Mouse (Mus musculus) embryonic facial prominence, embryonic 14.5 days (tissue): ENCODE measurements around the gene Gm21887. TPM values are rescaled to one million over a fixed set of nuclear protein-coding genes. Genes with fewer than 3 reads are reported as not detected.
"Not testable (repeated sequence)": the region's sequence is repeated elsewhere in the genome, so short reads cannot be mapped to it uniquely, and the experiment has no call there.

Experiments
- ATAC-seq: fragments of 200-750 bp; cut with Nextera tagmentation; 2 replicates; pipeline ENCODE4 v1.8.0; 2017; ENCODE audit warnings: low read depth, moderate number of reproducible peaks, moderate TSS enrichment
- DNase-seq: peaks from one replicate; pipeline ENCODE4 v3.0.0-alpha.2; 2015; ENCODE audit warnings: low spot score
- H3K27ac ChIP-seq: fragments of 300-500 bp; sonication (generic); replicated peaks from 2 replicates; pipeline ENCODE4 v1.5.1; 2014; ENCODE audit warnings: low read depth, mild to moderate bottlenecking, low read length, moderate library complexity
- H3K27me3 ChIP-seq: fragments of 300-500 bp; sonication (generic); replicated peaks from 2 replicates; pipeline ENCODE4 v1.6.1; 2014; ENCODE audit warnings: low read length; ENCODE audit not compliant: control insufficient read depth, insufficient read depth
- H3K36me3 ChIP-seq: fragments of 300-500 bp; sonication (generic); 2 replicates; pipeline ENCODE4 v1.6.1; 2014; ENCODE audit warnings: low read length, mixed read lengths; ENCODE audit not compliant: control insufficient read depth, insufficient read depth
- H3K4me1 ChIP-seq: fragments of 300-500 bp; sonication (generic); 2 replicates; pipeline ENCODE4 v1.6.1; 2014; ENCODE audit warnings: antibody characterized with exemption, low read length; ENCODE audit not compliant: control insufficient read depth, insufficient read depth
- H3K4me2 ChIP-seq: fragments of 300-500 bp; sonication (generic); 2 replicates; pipeline ENCODE4 v1.6.1; 2014; ENCODE audit warnings: low read depth, mild to moderate bottlenecking, low read length, moderate library complexity, mixed read lengths
- H3K4me3 ChIP-seq: fragments of 300-500 bp; sonication (generic); 2 replicates; pipeline ENCODE4 v1.5.1; 2014; ENCODE audit warnings: low read depth, mild to moderate bottlenecking, low read length
- H3K9ac ChIP-seq: fragments of 300-500 bp; sonication (generic); 2 replicates; pipeline ENCODE4 v1.6.1; 2014; ENCODE audit warnings: low read depth, mild to moderate bottlenecking, low read length, moderate library complexity, mixed read lengths
- H3K9me3 ChIP-seq: fragments of 300-500 bp; sonication (generic); 2 replicates; pipeline ENCODE4 v1.6.1; 2016; ENCODE audit warnings: low read length; ENCODE audit not compliant: control insufficient read depth
- WGBS: fragments of 180-500 bp; shearing (Covaris S2); extraction: QIAGEN DNeasy Blood & Tissue Kit; methylation state at CpG from one replicate; pipeline ENCODE4 v1.1.7; 2014; 5-methylcytosine and 5-hydroxymethylcytosine counted together
- polyA plus RNA-seq: library from polyadenylated mRNA; unstranded; fragments of >200 nt; fragmentation: Nextera tagmentation; extraction: Ambion mirVana; gene quantifications from 2 replicates; pipeline ENCODE4 v1.2.1, GENCODE M21; 2014

The Gm21887 gene
- polyA plus RNA-seq, 1 experiment from 2014 or later = 129 TPM

DNA sequence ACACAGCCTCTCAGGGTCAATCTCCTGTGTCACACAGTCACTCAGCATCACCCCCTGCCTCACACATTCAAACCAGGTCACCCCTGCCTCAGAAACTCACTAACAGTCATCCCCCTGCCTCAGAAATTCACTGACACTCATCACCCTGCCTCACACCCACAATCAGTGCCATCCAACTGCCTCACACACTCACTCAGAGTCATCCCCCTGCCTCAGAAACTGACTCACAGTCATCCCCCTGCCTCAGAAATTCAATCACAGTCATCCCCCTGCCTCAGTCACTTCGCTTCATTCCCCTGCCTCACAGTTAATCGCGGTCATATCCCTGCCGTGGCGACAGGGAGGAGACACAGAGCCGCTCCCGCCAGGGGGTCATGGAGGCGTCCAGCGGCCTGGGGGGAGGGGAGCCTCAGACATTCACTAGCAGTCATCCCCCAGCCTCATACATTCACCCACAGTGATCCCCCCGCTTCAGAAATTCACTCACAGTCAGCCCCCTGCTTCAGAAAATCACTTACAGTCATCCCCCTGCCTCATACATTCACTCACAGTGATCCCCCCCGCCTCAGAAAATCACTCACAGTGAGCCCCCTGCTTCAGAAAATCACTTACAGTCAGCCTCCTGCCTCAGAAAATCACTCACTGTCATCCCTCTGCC lies 10.1 kb upstream of the Gm21887 start:
- H3K27me3 ChIP-seq, H3K9ac ChIP-seq, ATAC-seq, DNase-seq, H3K4me2 ChIP-seq, H3K27ac ChIP-seq, H3K4me3 ChIP-seq, H3K4me1 ChIP-seq, H3K36me3 ChIP-seq: not testable (repeated sequence)
- 53% methylated on average over 11 of the region's 11 CpGs for WGBS
- peaks cover 57% of the 10 kb centered on the region for H3K9me3 ChIP-seq

- not testable (repeated sequence) for DNase-seq
- peaks cover 52% of the 10 kb centered on the region for H3K9me3 ChIP-seq
Measured at GRCm38 (mm10) chrX:169999912-170000641, 9.4 kb upstream of the Gm21887 start.

GRCm38 (mm10) chrX:170000642-170001387 lies 8.6 kb upstream of the Gm21887 start:
- H3K9me3 ChIP-seq = peaks cover 52% of the 10 kb centered on the region
- not testable (repeated sequence) for H3K4me1 ChIP-seq, DNase-seq, ATAC-seq, H3K27ac ChIP-seq, H3K36me3 ChIP-seq, H3K27me3 ChIP-seq, H3K4me3 ChIP-seq, H3K9ac ChIP-seq, H3K4me2 ChIP-seq
- 39% methylated on average over 6 of the region's 6 CpGs for WGBS

More at GRCm38 (mm10) chrX:169999912-170000641, 9.4 kb upstream of the Gm21887 start:
- ATAC-seq, H3K27ac ChIP-seq, H3K27me3 ChIP-seq, H3K4me2 ChIP-seq, H3K4me3 ChIP-seq, H3K36me3 ChIP-seq, H3K9ac ChIP-seq, H3K4me1 ChIP-seq: not testable (repeated sequence)
- 64% methylated on average over 3 of the region's 3 CpGs for WGBS

DNA sequence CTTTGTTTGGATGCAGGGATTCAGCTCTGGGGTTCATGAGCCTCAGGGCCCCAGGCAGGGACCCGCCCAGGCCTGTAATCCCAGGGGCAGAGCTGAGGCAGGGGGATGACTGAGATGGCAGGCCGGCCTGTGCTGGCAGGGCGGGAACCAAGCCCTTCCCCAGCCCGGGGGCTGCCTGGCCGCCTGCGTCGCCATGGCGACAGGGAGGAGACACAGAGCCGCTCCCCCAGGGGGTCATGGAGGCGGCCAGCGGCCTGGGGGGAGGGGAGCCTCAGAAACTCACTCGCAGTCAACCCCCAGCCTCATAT lies 8.1 kb upstream of the Gm21887 start:
- WGBS = 30% methylated on average over 10 of the region's 12 CpGs
- H3K27ac ChIP-seq, H3K4me3 ChIP-seq, H3K27me3 ChIP-seq, H3K9ac ChIP-seq, H3K36me3 ChIP-seq, DNase-seq, H3K4me1 ChIP-seq, ATAC-seq, H3K4me2 ChIP-seq: not testable (repeated sequence)
- peaks cover 53% of the 10 kb centered on the region for H3K9me3 ChIP-seq

- not testable (repeated sequence) for DNase-seq, H3K4me1 ChIP-seq, H3K27ac ChIP-seq, H3K4me2 ChIP-seq, ATAC-seq, H3K9ac ChIP-seq, H3K27me3 ChIP-seq, H3K36me3 ChIP-seq, H3K4me3 ChIP-seq
- 34% methylated on average over 6 of the region's 18 CpGs for WGBS
- peaks cover 49% of the 10 kb centered on the region for H3K9me3 ChIP-seq
Measured at GRCm38 (mm10) chrX:170002510-170003197, 6.8 kb upstream of the Gm21887 start.

- not testable (repeated sequence) for ATAC-seq, H3K36me3 ChIP-seq, H3K27me3 ChIP-seq, H3K4me2 ChIP-seq, H3K4me3 ChIP-seq, DNase-seq, H3K4me1 ChIP-seq, H3K27ac ChIP-seq, H3K9ac ChIP-seq
- H3K9me3 ChIP-seq = peaks cover 55% of the 10 kb centered on the region
- 27% methylated on average over 1 of the region's 1 CpGs for WGBS
Measured at GRCm38 (mm10) chrX:170003536-170003935, 5.9 kb upstream of the Gm21887 start.

- H3K27ac ChIP-seq, H3K4me3 ChIP-seq, H3K9ac ChIP-seq, H3K36me3 ChIP-seq, H3K27me3 ChIP-seq, H3K4me1 ChIP-seq, H3K4me2 ChIP-seq, ATAC-seq, DNase-seq: not testable (repeated sequence)
- H3K9me3 ChIP-seq = peaks cover 59% of the 10 kb centered on the region
- 63% methylated on average over 2 of the region's 2 CpGs for WGBS
Measured at GRCm38 (mm10) chrX:170004236-170004635, 5.2 kb upstream of the Gm21887 start.

DNA sequence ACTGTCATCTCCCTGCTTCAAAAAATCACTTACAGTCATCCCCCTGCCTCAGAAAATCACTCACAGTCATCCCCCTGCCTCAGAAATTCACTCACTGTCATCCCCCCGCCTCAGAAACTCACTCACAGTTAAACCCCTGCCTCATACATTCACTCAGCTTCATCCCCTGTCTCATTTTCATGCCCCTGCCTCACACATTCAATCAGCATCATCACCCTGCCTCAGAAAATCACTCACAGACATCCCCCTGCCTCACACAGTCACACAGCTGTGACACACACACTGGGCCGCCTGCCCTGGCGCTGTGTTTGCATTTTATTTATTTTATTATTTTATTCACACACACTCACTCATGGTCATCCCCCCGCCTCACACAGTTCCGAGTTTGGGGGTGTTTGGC lies 4.7 kb upstream of the Gm21887 start:
- H3K4me2 ChIP-seq, H3K9ac ChIP-seq, H3K27me3 ChIP-seq, ATAC-seq, H3K4me3 ChIP-seq, H3K27ac ChIP-seq, H3K36me3 ChIP-seq, H3K4me1 ChIP-seq, DNase-seq: not testable (repeated sequence)
- 40% methylated on average over 5 of the region's 5 CpGs for WGBS
- H3K9me3 ChIP-seq = peaks cover 59% of the 10 kb centered on the region
